Mouse (Mus musculus): ENCODE measurements around the gene Btn1a1.

DNA sequence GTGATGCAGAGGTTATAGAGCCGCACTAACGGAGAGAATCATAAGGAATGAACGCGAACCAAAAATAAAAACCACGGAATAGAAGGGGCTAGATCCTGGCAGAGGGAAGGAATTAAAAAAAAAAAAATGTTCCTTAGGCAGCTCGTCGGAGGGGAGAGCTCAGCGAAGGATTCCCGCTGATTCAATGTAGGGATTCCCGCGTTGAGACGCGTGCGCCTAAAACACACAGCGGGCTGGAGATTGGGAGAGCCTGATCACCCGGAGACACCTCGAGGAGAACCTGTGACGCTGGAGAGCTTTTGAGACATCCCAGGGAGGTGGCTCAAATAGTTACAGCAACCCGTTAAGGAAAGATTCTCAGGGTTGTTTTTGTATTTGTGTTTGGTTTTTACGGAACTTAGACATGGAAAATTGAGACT, 53.5 kb downstream of the Btn1a1 start:
- TF ChIP-seq POLR2A (IDR thresholded peaks at IDR 0.05; ENCODE audit: borderline replicate concordance, extremely low read depth, insufficient read depth, insufficient read length, poor library complexity, severe bottlenecking) = no peak
- TF ChIP-seq CTCF (IDR thresholded peaks at IDR 0.05; ENCODE audit: borderline replicate concordance, extremely low read depth, insufficient read depth, insufficient read length) = no peak
